Mouse (Mus musculus) G1E (cell line): Measurements from ENCODE around the gene Ube2k. TPM values are rescaled to one million over a fixed set of nuclear protein-coding genes. Genes with fewer than 3 reads are reported as not detected.

ENCODE experiments used
- ATAC-seq: 2 replicates; pipeline ENCODE4 v1.8.0; 2016; ENCODE audit warnings: mild to moderate bottlenecking; ENCODE audit not compliant: insufficient number of reproducible peaks, poor library complexity, low FRiP score, severe bottlenecking; ENCODE audit errors: extremely low read depth
- DNase-seq: peaks from one replicate; pipeline ENCODE4 v3.0.0; 2012; ENCODE audit warnings: low spot score
- H3K27me3 ChIP-seq: 2 replicates; pipeline ENCODE4 v1.6.1; 2012; ENCODE audit warnings: mild to moderate bottlenecking, low read length, inconsistent platforms; ENCODE audit not compliant: insufficient read depth
- H3K36me3 ChIP-seq: replicated peaks from 2 replicates; pipeline ENCODE3; 2012; ENCODE audit warnings: mild to moderate bottlenecking, inconsistent platforms
- H3K4me1 ChIP-seq: 2 replicates; pipeline ENCODE4 v1.6.1; 2012; ENCODE audit warnings: low read depth, low read length, inconsistent platforms, mixed read lengths; ENCODE audit not compliant: insufficient read depth
- H3K4me3 ChIP-seq: 2 replicates; pipeline ENCODE4 v1.5.1; 2012; ENCODE audit warnings: low read depth, mild to moderate bottlenecking, inconsistent platforms, low read length, moderate library complexity, mixed read lengths
- H3K9me3 ChIP-seq: replicated peaks from 2 replicates; pipeline ENCODE4 v1.6.1; 2012; ENCODE audit warnings: inconsistent platforms
- CTCF ChIP-seq: IDR thresholded peaks from 2 replicates; pipeline ENCODE4 v1.5.1; 2012; ENCODE audit warnings: low read depth, low read length, inconsistent platforms, mixed read lengths
- GATA1 ChIP-seq: IDR thresholded peaks from 2 replicates; pipeline ENCODE4 v1.6.1; 2012; ENCODE audit warnings: borderline replicate concordance, low read length, inconsistent platforms, mixed read lengths
- GATA2 ChIP-seq: IDR thresholded peaks from 2 replicates; pipeline ENCODE4 v1.6.1; 2012; ENCODE audit warnings: low read depth, low read length, inconsistent platforms, borderline replicate concordance
- POLR2AphosphoS5 ChIP-seq: IDR thresholded peaks from 2 replicates; pipeline ENCODE4 v1.6.1; 2012; ENCODE audit warnings: low read depth, low read length, inconsistent platforms; ENCODE audit not compliant: insufficient replicate concordance
- TAL1 ChIP-seq: conservative IDR thresholded peaks from 2 replicates; pipeline ENCODE4 v1.6.1; 2012; ENCODE audit warnings: low read depth, low read length, inconsistent platforms, mixed read lengths
- polyA plus RNA-seq: library from polyadenylated mRNA; stranded (reverse); fragments of >175 nt; gene quantifications from 2 replicates; pipeline ENCODE4 v1.2.3, GENCODE M21; 2012
- total RNA-seq, 2 experiments: library from RNA; stranded (forward) in 1 of 2; stranded (reverse) in 1 of 2; fragments of 200-1000 nt in 1 of 2; fragments of >200 nt in 1 of 2; fragmentation: Nextera tagmentation in 1 of 2; gene quantifications; 2 replicates each; pipeline ENCODE4 v1.2.3; 2014 to 2017

Gene Ube2k
- total and polyA plus RNA-seq, 3 experiments = 42.8 to 128 (median 112) TPM

DNA sequence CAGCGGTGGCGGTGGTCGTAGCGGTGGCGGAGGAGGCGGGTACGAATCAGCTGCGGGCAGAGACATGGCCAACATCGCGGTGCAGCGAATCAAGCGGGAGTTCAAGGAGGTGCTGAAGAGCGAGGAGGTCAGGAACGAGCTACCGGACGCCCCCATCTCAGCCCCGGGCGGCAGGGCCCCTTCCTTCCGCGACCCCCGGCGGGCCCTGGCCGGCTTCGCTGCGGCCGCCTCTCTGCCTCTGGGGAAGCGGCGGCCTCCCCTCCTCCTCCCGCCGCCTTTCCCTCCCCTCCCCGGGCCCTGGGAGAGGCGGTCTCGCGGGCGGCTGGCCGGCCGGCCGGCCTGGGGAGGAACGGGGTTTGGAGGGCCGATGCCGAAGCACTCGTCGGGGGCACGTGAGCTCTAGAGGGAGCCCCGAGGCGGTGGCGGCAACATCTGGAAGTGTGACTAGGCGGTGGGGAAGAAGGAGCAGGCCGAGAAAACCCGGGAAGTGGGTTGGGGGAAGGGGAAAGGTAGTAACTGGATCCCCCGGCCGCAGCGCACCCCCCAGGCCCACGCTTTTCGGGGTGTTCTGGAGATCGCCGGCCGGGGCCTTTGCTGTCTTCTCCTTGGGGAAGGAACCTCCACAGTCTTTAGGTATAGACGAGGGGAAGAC is 513 bp downstream of the Ube2k start:
- Histone ChIP-seq H3K4me1 (peaks cover 32% of the 10 kb centered on the region), H3K27me3 (no peaks in the 10 kb centered on the region), H3K36me3 (peaks cover 19% of the 10 kb centered on the region), H3K4me3 (peak overlapping the region; percentile 98), H3K9me3 (no peaks in the 10 kb centered on the region)
- TF ChIP-seq TAL1 = no peak
- TF ChIP-seq GATA2 = no peak
- TF ChIP-seq GATA1 = no peak
- TF ChIP-seq POLR2AphosphoS5 = no peak
- no peak for TF ChIP-seq CTCF
- ATAC-seq (no peak), DNase-seq (peak; percentile 59)

GRCm38 (mm10) chr5:65538121-65538520 is 1.1 kb downstream of the Ube2k start:
- no peaks in the 10 kb centered on the region for H3K9me3 ChIP-seq
- peaks cover 36% of the 10 kb centered on the region for H3K4me1 ChIP-seq
- DNase-seq = no peak
- no peak for ATAC-seq
- no peak for TF ChIP-seq CTCF
- no peak for TF ChIP-seq GATA2
- no peak for TF ChIP-seq GATA1
- no peak for TF ChIP-seq TAL1
- no peak for TF ChIP-seq POLR2AphosphoS5
- peaks cover 20% of the 10 kb centered on the region for H3K36me3 ChIP-seq
- H3K4me3 ChIP-seq = peak overlapping the region; percentile 98
- H3K27me3 ChIP-seq = no peaks in the 10 kb centered on the region

- H3K4me1 ChIP-seq = peaks cover 43% of the 10 kb centered on the region
- no peaks in the 10 kb centered on the region for H3K9me3 ChIP-seq
- peak overlapping the region; percentile 98; the same call in 1 of the 2 replicates for H3K4me3 ChIP-seq
- TF ChIP-seq POLR2AphosphoS5 (no peak), CTCF (no peak), GATA2 (no peak), GATA1 (no peak), TAL1 (no peak)
- H3K27me3 ChIP-seq = no peaks in the 10 kb centered on the region
- H3K36me3 ChIP-seq = peaks cover 26% of the 10 kb centered on the region
- DNase-seq = no peak
- no peak for ATAC-seq
Measured at GRCm38 (mm10) chr5:65538829-65539228, 1.8 kb downstream of the Ube2k start.

DNA sequence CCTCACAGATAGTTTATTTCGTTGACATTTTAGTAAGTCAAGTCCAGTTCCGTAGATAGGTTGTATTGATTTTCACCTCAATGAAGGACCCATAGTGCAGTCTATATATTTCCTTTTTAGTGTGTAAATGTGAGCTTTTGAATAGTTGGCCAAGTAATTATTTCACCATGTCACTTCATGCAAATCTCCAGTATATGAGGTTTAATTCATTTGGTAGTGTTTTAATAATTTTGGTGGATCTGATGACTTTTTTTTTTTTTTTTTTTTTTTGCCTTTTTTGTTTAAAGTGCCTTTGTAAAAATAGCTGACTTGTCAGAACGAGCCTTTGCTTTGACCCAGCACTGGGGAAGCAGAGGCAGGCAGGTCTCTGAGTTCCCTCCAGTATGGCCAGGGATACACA is 2.8 kb downstream of the Ube2k start:
- H3K4me1 ChIP-seq = peaks cover 39% of the 10 kb centered on the region; the same call in 1 of the 2 replicates
- ATAC-seq (no peak), DNase-seq (no peak)
- H3K9me3 ChIP-seq = no peaks in the 10 kb centered on the region
- TF ChIP-seq POLR2AphosphoS5 = no peak
- TF ChIP-seq TAL1 = no peak
- TF ChIP-seq CTCF = no peak
- H3K27me3 ChIP-seq = no peaks in the 10 kb centered on the region
- peak overlapping the region; percentile 49; the same call in 1 of the 2 replicates for H3K4me3 ChIP-seq
- peaks cover 29% of the 10 kb centered on the region for H3K36me3 ChIP-seq

GRCm38 (mm10) chr5:65541889-65542288 is 4.9 kb downstream of the Ube2k start:
- Histone ChIP-seq H3K9me3 (no peaks in the 10 kb centered on the region), H3K27me3 (no peaks in the 10 kb centered on the region), H3K4me1 (peaks cover 44% of the 10 kb centered on the region), H3K36me3 (peaks cover 40% of the 10 kb centered on the region), H3K4me3 (no peak overlapping the region)
- TF ChIP-seq POLR2AphosphoS5 = no peak
- TF ChIP-seq GATA2 = no peak
- no peak for TF ChIP-seq TAL1
- no peak for TF ChIP-seq CTCF
- no peak for TF ChIP-seq GATA1
- DNase-seq (no peak), ATAC-seq (no peak)

GRCm38 (mm10) chr5:65543491-65543890 is 6.5 kb downstream of the Ube2k start:
- TF ChIP-seq GATA1 (no peak), POLR2AphosphoS5 (no peak)
- DNase-seq (no peak), ATAC-seq (no peak)
- Histone ChIP-seq H3K4me1 (peaks cover 54% of the 10 kb centered on the region), H3K27me3 (no peaks in the 10 kb centered on the region), H3K4me3 (no peak overlapping the region), H3K36me3 (peaks cover 49% of the 10 kb centered on the region), H3K9me3 (no peaks in the 10 kb centered on the region)

DNA sequence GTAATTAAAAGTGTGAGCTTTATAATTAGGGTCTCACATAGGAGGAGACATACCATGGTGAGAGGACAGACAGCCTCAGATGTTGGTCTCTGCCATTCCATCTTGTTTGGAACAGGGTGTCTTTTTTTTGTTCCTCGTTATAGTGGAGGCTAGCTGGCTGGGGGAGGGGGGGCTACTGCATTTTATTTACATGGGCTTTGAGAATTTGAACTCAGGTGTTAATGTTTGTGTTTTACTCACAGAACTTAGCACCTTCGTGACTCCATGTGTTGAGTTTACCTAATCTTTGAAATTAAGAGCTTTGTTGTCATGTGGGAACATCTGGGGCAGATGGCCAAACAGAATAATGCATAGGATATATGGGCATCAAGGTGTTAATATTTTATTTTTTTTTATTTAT is 7.6 kb downstream of the Ube2k start:
- Histone ChIP-seq H3K36me3 (peaks cover 53% of the 10 kb centered on the region), H3K27me3 (no peaks in the 10 kb centered on the region), H3K4me1 (peaks cover 54% of the 10 kb centered on the region), H3K9me3 (no peaks in the 10 kb centered on the region), H3K4me3 (no peak overlapping the region)
- TF ChIP-seq GATA2 = no peak
- no peak for TF ChIP-seq GATA1
- no peak for TF ChIP-seq TAL1
- DNase-seq (no peak), ATAC-seq (no peak)
